Mouse (Mus musculus) liver, adult 2 months (tissue): Measurements from ENCODE around the gene Fbxo40.

Source experiments
- CTCF ChIP-seq: fragments of 200-500 bp; IDR thresholded peaks from 2 replicates; pipeline ENCODE4 v1.5.1; 2011; ENCODE audit warnings: low read depth, low read length, control low read depth
- POLR2A ChIP-seq: fragments of 200-500 bp; IDR thresholded peaks from 2 replicates; pipeline ENCODE4 v1.6.1; 2011; ENCODE audit warnings: low read length, control low read depth; ENCODE audit not compliant: insufficient read depth; ENCODE audit errors: extremely low read depth

DNA sequence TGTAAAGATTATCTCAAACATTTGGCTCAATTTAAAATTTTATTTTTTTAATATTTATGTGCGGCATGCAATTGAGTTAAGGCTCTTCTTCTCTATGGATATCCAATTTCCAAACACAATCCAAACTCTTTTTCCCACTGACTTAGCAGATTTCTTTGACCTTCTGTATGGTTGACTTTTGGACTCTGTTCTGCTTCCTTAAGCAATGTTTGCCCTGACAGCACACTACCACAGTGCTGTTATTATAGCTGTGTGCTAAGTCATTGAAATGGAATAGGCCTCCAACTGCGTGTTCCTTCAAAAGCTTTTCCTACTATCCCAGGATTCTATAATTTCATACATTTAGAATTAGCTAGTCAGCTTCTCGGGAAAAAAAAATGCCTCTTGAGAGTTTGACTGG, 46.7 kb downstream of the Fbxo40 start:
- TF ChIP-seq CTCF: no peak
- TF ChIP-seq POLR2A: no peak
